Mouse (Mus musculus): ENCODE measurements around the gene Cidec. TPM values are rescaled to one million over a fixed set of nuclear protein-coding genes. Genes with fewer than 3 reads are reported as not detected.

The Cidec gene
- total and polyA plus RNA-seq, 2 experiments from 2014 or later: not detected

DNA sequence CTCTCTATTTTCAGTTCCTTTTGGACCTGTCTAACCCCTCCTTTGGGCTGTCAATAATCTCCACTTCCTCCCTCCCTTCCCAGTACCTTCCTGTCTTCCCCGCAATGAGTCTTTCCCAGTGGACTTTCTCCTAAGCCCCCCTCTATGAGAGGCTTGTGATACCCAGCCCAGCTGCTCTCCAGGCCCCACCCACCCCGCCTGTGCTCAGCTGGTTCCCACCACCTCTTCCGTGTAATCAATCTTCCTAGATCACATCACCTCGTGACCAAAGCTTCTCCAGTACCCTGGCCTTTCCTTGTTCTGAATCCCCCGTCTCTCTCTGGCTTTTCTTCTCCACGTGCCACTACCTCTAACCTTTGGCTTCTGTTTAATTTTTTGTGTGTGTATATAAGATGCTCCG, 41.8 kb upstream of the Cidec start:
- WGBS: 39% methylated on average over 7 of the region's 7 CpGs
- DNase-seq (ENCODE audit: low spot score) (no peak), ATAC-seq (no peak)
- Histone ChIP-seq H3K9ac (replicated peaks; ENCODE audit: low read length) (no peak overlapping the region), H3K4me2 (ENCODE audit: low read depth, low read length) (no peak overlapping the region), H3K9me3 (ENCODE audit: low read length) (no peaks in the 10 kb centered on the region), H3K36me3 (ENCODE audit: insufficient read depth, low read length) (no peaks in the 10 kb centered on the region), H3K27me3 (ENCODE audit: insufficient read depth, low read length) (no peaks in the 10 kb centered on the region), H3K4me1 (ENCODE audit: insufficient read depth, low read length) (peaks cover 2% of the 10 kb centered on the region; the same call in 1 of the 2 replicates), H3K27ac (no peak overlapping the region), H3K4me3 (ENCODE audit: low read length) (no peak overlapping the region)
- TF ChIP-seq CTCF (IDR thresholded peaks at IDR 0.05; ENCODE audit: low read depth): no peak

GRCm38 (mm10) chr6:113473715-113474114, 38.2 kb upstream of the Cidec start:
- no peak overlapping the region for H3K4me3 ChIP-seq (ENCODE audit: low read length)
- 0 out of 2 replicates have a peak, but pooled peaks cover 5% of the 10 kb centered on the region for H3K4me1 ChIP-seq (ENCODE audit: insufficient read depth, low read length)
- no peak overlapping the region for H3K9ac ChIP-seq (replicated peaks; ENCODE audit: low read length)
- no peak overlapping the region for H3K27ac ChIP-seq
- no peak overlapping the region for H3K4me2 ChIP-seq (ENCODE audit: low read depth, low read length)
- no peaks in the 10 kb centered on the region for H3K9me3 ChIP-seq (ENCODE audit: low read length)
- DNase-seq (ENCODE audit: low spot score) (no peak), ATAC-seq (no peak)
- WGBS: 81% methylated on average over 6 of the region's 6 CpGs
- H3K27me3 ChIP-seq (ENCODE audit: insufficient read depth, low read length): no peaks in the 10 kb centered on the region; the same call in 1 of the 2 replicates
- no peak for TF ChIP-seq CTCF (IDR thresholded peaks at IDR 0.05; ENCODE audit: low read depth)
- H3K36me3 ChIP-seq (ENCODE audit: insufficient read depth, low read length): no peaks in the 10 kb centered on the region

DNA sequence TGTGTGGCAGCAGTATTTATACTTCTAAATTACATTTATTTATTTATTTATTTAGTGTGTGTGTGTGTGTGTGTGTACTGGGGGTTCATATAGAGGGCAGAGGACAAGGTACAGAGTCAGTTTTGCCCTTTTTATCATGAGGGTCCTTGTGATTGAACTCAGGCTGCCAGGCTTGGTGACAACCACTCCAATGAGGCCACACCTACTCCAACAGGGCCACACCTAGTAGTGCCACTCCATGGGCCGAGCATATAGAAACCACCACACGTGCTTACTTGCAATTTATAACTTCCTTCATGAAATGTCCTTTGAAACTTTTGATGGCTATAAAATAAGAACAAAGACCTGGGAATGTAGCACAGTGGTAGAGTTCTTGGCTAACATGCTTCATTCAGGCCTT, 37.7 kb upstream of the Cidec start:
- Histone ChIP-seq H3K9me3 (ENCODE audit: low read length) (no peaks in the 10 kb centered on the region), H3K27ac (no peak overlapping the region), H3K4me1 (ENCODE audit: insufficient read depth, low read length) (0 out of 2 replicates have a peak, but pooled peaks cover 5% of the 10 kb centered on the region), H3K36me3 (ENCODE audit: insufficient read depth, low read length) (no peaks in the 10 kb centered on the region), H3K4me2 (ENCODE audit: low read depth, low read length) (no peak overlapping the region), H3K4me3 (ENCODE audit: low read length) (no peak overlapping the region), H3K27me3 (ENCODE audit: insufficient read depth, low read length) (no peaks in the 10 kb centered on the region; the same call in 1 of the 2 replicates), H3K9ac (replicated peaks; ENCODE audit: low read length) (no peak overlapping the region)
- 84% methylated on average over 2 of the region's 2 CpGs for WGBS
- TF ChIP-seq CTCF (IDR thresholded peaks at IDR 0.05; ENCODE audit: low read depth): no peak
- ATAC-seq (no peak), DNase-seq (ENCODE audit: low spot score) (no peak)

DNA sequence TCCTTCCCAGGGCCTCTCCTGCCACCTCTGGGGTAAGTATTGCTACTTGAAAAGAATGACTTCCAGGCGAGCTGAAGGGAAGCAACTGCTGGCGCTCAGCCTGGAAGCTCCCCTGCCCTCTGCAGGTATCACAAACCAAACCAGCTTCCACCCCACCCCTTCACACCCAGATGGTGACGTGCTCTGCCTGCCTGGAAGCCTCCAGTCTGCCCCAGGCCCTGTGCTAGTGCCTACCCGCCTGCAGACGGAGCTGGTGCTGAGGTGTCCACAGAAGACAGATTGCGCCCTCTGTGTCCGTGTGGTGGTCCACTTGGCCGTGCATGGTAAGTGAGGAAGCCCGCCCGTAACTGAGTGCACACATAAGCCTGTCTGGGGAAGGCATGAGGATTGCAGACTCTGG, 36.5 kb upstream of the Cidec start:
- no peak for ATAC-seq
- peak; percentile 21; the same call in 1 of the 2 replicates for TF ChIP-seq CTCF (IDR thresholded peaks at IDR 0.05; ENCODE audit: low read depth)
- DNase-seq (ENCODE audit: low spot score): no peak
- H3K9ac ChIP-seq (replicated peaks; ENCODE audit: low read length): no peak overlapping the region
- H3K9me3 ChIP-seq (ENCODE audit: low read length): no peaks in the 10 kb centered on the region
- 64% methylated on average over 10 of the region's 10 CpGs for WGBS
- no peaks in the 10 kb centered on the region; the same call in 1 of the 2 replicates for H3K27me3 ChIP-seq (ENCODE audit: insufficient read depth, low read length)
- 0 out of 2 replicates have a peak, but pooled peaks cover 5% of the 10 kb centered on the region for H3K4me1 ChIP-seq (ENCODE audit: insufficient read depth, low read length)
- H3K4me2 ChIP-seq (ENCODE audit: low read depth, low read length): no peak overlapping the region
- no peak overlapping the region for H3K4me3 ChIP-seq (ENCODE audit: low read length)
- no peak overlapping the region for H3K27ac ChIP-seq
- no peaks in the 10 kb centered on the region for H3K36me3 ChIP-seq (ENCODE audit: insufficient read depth, low read length)

- Histone ChIP-seq H3K4me1 (ENCODE audit: insufficient read depth, low read length) (0 out of 2 replicates have a peak, but pooled peaks cover 5% of the 10 kb centered on the region), H3K4me2 (ENCODE audit: low read depth, low read length) (peak within 1 kb of the TSS; percentile 38), H3K27ac (no peak within 1 kb of the TSS), H3K9ac (replicated peaks; ENCODE audit: low read length) (no peak within 1 kb of the TSS), H3K36me3 (ENCODE audit: insufficient read depth, low read length) (no peaks in the 10 kb centered on the region), H3K4me3 (ENCODE audit: low read length) (no peak within 1 kb of the TSS), H3K27me3 (ENCODE audit: insufficient read depth, low read length) (no peaks in the 10 kb centered on the region; the same call in 1 of the 2 replicates), H3K9me3 (ENCODE audit: low read length) (no peaks in the 10 kb centered on the region)
- 23% methylated on average over 12 of the region's 12 CpGs for WGBS
- TF ChIP-seq CTCF (IDR thresholded peaks at IDR 0.05; ENCODE audit: low read depth): no peak
- ATAC-seq (no peak), DNase-seq (ENCODE audit: low spot score) (no peak)
These were observed 35.9 kb upstream of the Cidec start, which contains the start of gene Il17rc for GRCm38 (mm10) chr6:113471297-113471936. Gene Il17rc (plus strand): TSS chr6:113471427.

GRCm38 (mm10) chr6:113469432-113469831, 33.9 kb upstream of the Cidec start:
- peaks cover 9% of the 10 kb centered on the region; the same call in 1 of the 2 replicates for H3K4me1 ChIP-seq (ENCODE audit: insufficient read depth, low read length)
- peak; percentile 78 for TF ChIP-seq CTCF (IDR thresholded peaks at IDR 0.05; ENCODE audit: low read depth)
- peak; percentile 84 for DNase-seq (ENCODE audit: low spot score)
- H3K36me3 ChIP-seq (ENCODE audit: insufficient read depth, low read length): no peaks in the 10 kb centered on the region
- peak overlapping the region; percentile 55 for H3K4me2 ChIP-seq (ENCODE audit: low read depth, low read length)
- WGBS: 2% methylated on average over 31 of the region's 31 CpGs
- no peaks in the 10 kb centered on the region; the same call in 1 of the 2 replicates for H3K27me3 ChIP-seq (ENCODE audit: insufficient read depth, low read length)
- H3K4me3 ChIP-seq (ENCODE audit: low read length): peak overlapping the region; percentile 25
- no peaks in the 10 kb centered on the region for H3K9me3 ChIP-seq (ENCODE audit: low read length)
- ATAC-seq: peak; percentile 80
- H3K27ac ChIP-seq: 0 out of 2 replicates have a peak overlapping the region, but pooled peaks have one; percentile 22
- peak overlapping the region; percentile 18; the same call in 1 of the 2 replicates for H3K9ac ChIP-seq (replicated peaks; ENCODE audit: low read length)

DNA sequence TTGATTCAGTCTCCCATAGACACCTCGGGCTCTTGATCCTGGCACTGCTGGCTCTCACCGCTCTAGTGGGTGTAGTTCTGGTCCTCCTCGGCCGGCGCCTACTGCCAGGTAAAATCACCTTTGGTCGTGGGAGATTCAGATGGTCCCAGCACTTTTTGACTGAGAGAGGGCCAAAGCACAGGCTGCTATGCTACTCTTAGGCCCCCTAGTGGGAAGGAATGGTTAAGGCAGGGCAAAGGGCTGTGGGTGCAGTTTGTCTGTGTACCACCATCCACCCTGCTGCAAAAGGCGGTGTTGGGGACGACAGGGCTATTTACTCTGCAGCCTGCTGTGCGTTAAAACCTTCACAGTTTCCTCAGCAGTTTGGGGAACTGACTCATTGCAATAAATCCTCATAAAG, 33.5 kb upstream of the Cidec start:
- peak; percentile 73 for ATAC-seq
- Histone ChIP-seq H3K27me3 (ENCODE audit: insufficient read depth, low read length) (no peaks in the 10 kb centered on the region; the same call in 1 of the 2 replicates), H3K4me2 (ENCODE audit: low read depth, low read length) (peak overlapping the region; percentile 55), H3K4me1 (ENCODE audit: insufficient read depth, low read length) (peaks cover 9% of the 10 kb centered on the region; the same call in 1 of the 2 replicates), H3K9me3 (ENCODE audit: low read length) (no peaks in the 10 kb centered on the region), H3K9ac (replicated peaks; ENCODE audit: low read length) (0 out of 2 replicates have a peak overlapping the region, but pooled peaks have one; percentile 18), H3K4me3 (ENCODE audit: low read length) (peak overlapping the region; percentile 25), H3K27ac (0 out of 2 replicates have a peak overlapping the region, but pooled peaks have one; percentile 22), H3K36me3 (ENCODE audit: insufficient read depth, low read length) (no peaks in the 10 kb centered on the region)
- peak; percentile 80 for TF ChIP-seq CTCF (IDR thresholded peaks at IDR 0.05; ENCODE audit: low read depth)
- 14% methylated on average over 9 of the region's 9 CpGs for WGBS
- peak; percentile 82 for DNase-seq (ENCODE audit: low spot score)

Data from hindbrain, postnatal 0 days (tissue).